Mouse (Mus musculus): ENCODE results near the gene Traf3ip1. TPM values are rescaled to one million over a fixed set of nuclear protein-coding genes. Genes with fewer than 3 reads are reported as not detected.

Traf3ip1 gene
- total and polyA plus RNA-seq, 3 experiments: 5.0 to 7.5 (median 5.9) TPM

DNA sequence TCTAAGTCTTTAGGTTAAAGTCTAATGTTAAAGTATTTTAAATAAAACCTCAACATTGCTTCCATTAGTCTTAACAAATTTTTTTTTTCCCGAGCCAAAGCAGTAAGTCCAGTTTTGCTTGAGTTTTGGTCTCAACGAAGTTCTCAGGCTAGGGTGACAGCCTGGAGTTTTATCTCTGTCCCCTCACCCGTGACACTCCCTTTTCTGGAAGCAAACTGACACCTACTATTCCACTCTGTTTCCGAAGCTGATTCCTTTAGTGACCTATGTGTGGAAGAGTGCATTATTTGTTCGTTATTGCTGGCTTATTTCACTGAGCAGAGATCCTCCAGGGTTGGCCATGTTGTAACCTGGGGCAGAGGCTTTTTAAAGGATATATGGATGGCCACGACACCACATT, 44.8 kb downstream of the Traf3ip1 start:
- H3K4me1 ChIP-seq (ENCODE audit: control insufficient read depth in 1 of 2, insufficient read depth in 2 of 2): peaks cover 0 to 27% of the 10 kb centered on the region in 2 experiments; a peak in 3 of 4 replicates
- no peak for DNase-seq (ENCODE audit: extremely low read depth)
- no peak overlapping the region for H3K4me3 ChIP-seq (replicated peaks in 1 of 3; ENCODE audit: low read depth in 2 of 3, low read length in 2 of 3, poor library complexity in 1 of 3)

DNA sequence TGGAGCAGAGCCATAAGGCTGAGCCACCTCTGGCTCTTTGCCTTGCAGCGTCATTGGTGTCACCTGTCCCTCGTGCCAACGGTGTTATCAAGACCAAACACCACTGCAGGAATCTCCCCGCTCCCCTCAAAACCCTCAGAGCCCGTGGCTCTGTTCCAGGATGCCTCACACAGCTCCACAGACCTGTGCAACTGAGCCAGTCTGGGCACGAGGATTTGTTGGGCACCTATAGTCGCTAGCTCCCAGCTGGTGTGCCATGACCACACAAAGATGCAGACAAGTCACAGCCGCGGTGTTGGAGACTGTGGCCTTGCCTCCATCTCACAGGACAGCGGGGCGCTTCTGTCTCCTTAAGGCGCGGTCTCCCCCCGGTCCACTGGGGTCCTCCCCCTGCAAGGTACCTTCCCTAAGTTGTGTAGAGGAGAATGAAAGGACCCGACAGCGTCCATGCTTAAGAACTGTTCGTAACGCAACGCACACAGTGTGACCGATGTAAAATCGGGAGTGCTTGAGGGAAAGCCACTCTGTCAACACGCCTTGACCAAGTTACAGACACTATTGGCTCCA, 45.3 kb downstream of the Traf3ip1 start:
- TF ChIP-seq ZKSCAN1 (IDR thresholded peaks at IDR 0.05; ENCODE audit: borderline replicate concordance, low read depth, low read length) (peak; percentile 48; the same call in 1 of the 2 replicates), RAD21 (IDR thresholded peaks at IDR 0.05; ENCODE audit: low read depth, low read length) (no peak), IRF4 (IDR thresholded peaks at IDR 0.05; ENCODE audit: low read depth, low read length) (no peak), CHD2 (IDR thresholded peaks at IDR 0.05; ENCODE audit: low read length) (no peak)
- dilution Hi-C loops (cut with MboI; ENCODE audit: extremely low pct_ligation_motif_present, extremely low pct_unique_long_range_greater_than_20kb, low sequenced_read_pairs): no loop called here
- Histone ChIP-seq H3K36me3 (replicated peaks in 1 of 2; ENCODE audit: control insufficient read depth in 1 of 2, insufficient read depth in 1 of 2, low read length in 1 of 2) (peaks cover 0 to 8% of the 10 kb centered on the region in 2 experiments), H3K4me1 (ENCODE audit: control insufficient read depth in 1 of 2, insufficient read depth in 2 of 2) (peaks cover 0 to 29% of the 10 kb centered on the region in 2 experiments; a peak in 3 of 4 replicates), H3K27ac (ENCODE audit: insufficient read depth, low read depth) (no peak overlapping the region), H3K4me2 (ENCODE audit: insufficient read depth, low read depth, poor library complexity, severe bottlenecking) (peak overlapping the region; percentile 55), H3K27me3 (replicated peaks) (no peaks in the 10 kb centered on the region), H3K9me3 (replicated peaks; ENCODE audit: low read length) (no peaks in the 10 kb centered on the region), H3K9ac (ENCODE audit: insufficient read depth, low read depth) (peak overlapping the region; percentile 23; the same call in 1 of the 2 replicates), H3K79me2 (replicated peaks; ENCODE audit: control insufficient read depth, extremely low read depth, insufficient read depth, poor library complexity, severe bottlenecking) (no peaks in the 10 kb centered on the region), H3K4me3 (replicated peaks in 1 of 3; ENCODE audit: low read depth in 2 of 3, low read length in 2 of 3, poor library complexity in 1 of 3) (peak overlapping the region; percentile 74 to 96 (median 83))
- DNase-seq (ENCODE audit: extremely low read depth): no peak
- in situ Hi-C loops (cut with MboI; ENCODE audit: low pct_ligation_motif_present, low pct_unique_long_range_greater_than_20kb, low sequenced_read_pairs): no loop called here

More for the DNA sequence above, 44.8 kb downstream of the Traf3ip1 start:
- in situ Hi-C loops (cut with MboI; ENCODE audit: low pct_ligation_motif_present, low pct_unique_long_range_greater_than_20kb, low sequenced_read_pairs) (no loop called here), dilution Hi-C loops (cut with MboI; ENCODE audit: extremely low pct_ligation_motif_present, extremely low pct_unique_long_range_greater_than_20kb, low sequenced_read_pairs) (no loop called here)
- Histone ChIP-seq H3K27me3 (replicated peaks) (no peaks in the 10 kb centered on the region), H3K9me3 (replicated peaks; ENCODE audit: low read length) (no peaks in the 10 kb centered on the region), H3K79me2 (replicated peaks; ENCODE audit: control insufficient read depth, extremely low read depth, insufficient read depth, poor library complexity, severe bottlenecking) (no peaks in the 10 kb centered on the region), H3K36me3 (replicated peaks in 1 of 2; ENCODE audit: control insufficient read depth in 1 of 2, insufficient read depth in 1 of 2, low read length in 1 of 2) (peaks cover 0 to 4% of the 10 kb centered on the region in 2 experiments), H3K9ac (ENCODE audit: insufficient read depth, low read depth) (no peak overlapping the region), H3K4me2 (ENCODE audit: insufficient read depth, low read depth, poor library complexity, severe bottlenecking) (no peak overlapping the region), H3K27ac (ENCODE audit: insufficient read depth, low read depth) (no peak overlapping the region)
- TF ChIP-seq HCFC1 (IDR thresholded peaks at IDR 0.05; ENCODE audit: low read depth, low read length) (no peak), MXI1 (IDR thresholded peaks at IDR 0.05; ENCODE audit: low read depth, low read length) (no peak), BHLHE40 (IDR thresholded peaks at IDR 0.05; ENCODE audit: low read depth, low read length) (no peak), POLR2A (IDR thresholded peaks at IDR 0.05; ENCODE audit: low read depth, low read length) (no peak), USF2 (conservative IDR thresholded peaks at IDR 0.05; ENCODE audit: low read depth, low read length) (no peak), ZC3H11A (IDR thresholded peaks at IDR 0.05; ENCODE audit: low read depth, low read length) (no peak), MEF2A (IDR thresholded peaks at IDR 0.05; ENCODE audit: borderline replicate concordance, low read depth, low read length) (no peak), NRF1 (IDR thresholded peaks at IDR 0.05; ENCODE audit: low read depth, low read length) (no peak), JUND (conservative IDR thresholded peaks at IDR 0.05; ENCODE audit: low read depth, low read length) (no peak), RCOR1 (conservative IDR thresholded peaks at IDR 0.05; ENCODE audit: low read depth, low read length) (no peak), MAFK (IDR thresholded peaks at IDR 0.05; ENCODE audit: insufficient replicate concordance, low read length) (no peak), E2F4 (IDR thresholded peaks at IDR 0.05; ENCODE audit: insufficient replicate concordance, low read depth, low read length) (no peak), ZKSCAN1 (IDR thresholded peaks at IDR 0.05; ENCODE audit: borderline replicate concordance, low read depth, low read length) (no peak), POLR2AphosphoS2 (IDR thresholded peaks at IDR 0.05; ENCODE audit: low read depth, low read length) (no peak)

Measured in CH12.LX (cell line).